Comparison of ENCODE assay signal across 8 mouse cellular contexts in the genomic region with DNA sequence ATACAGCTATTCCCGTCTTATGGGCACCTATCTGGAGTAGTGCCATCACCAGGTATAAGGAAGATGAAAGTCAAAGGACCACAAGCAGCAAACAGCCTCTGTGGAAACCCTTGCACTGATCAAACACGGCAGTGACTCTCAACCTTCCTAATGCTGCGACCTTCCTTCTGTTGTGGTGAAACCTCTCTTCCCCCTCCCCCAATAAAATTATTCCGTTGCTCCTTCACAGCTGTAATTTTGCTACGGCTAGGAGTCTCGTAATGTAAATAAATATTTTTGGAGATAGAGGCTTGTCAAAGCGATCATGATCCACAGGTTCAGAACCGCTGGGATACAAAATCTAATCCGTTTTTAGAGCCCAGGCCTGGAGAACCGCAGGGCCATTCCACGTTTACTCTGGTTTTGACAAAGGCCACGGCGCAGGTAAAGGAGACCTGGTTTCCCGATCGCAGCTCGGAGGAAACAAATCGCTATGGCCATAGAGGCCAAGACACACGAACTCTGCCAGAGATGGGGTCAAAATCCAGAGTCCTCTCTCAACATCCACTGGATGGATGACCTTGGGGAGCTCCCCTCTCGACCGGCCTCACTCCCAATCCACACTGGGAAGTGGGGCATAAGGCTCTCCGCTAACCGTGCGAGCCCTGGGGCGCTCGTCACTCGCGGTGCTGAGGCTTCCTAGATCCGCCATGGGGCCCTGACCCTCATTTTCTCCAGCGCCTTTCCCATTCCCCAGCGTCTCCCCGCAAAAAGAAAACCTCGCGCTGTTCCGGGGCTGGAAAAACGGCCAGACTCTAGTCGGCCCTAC. TPM values are rescaled to one million over a fixed set of nuclear protein-coding genes. Genes with fewer than 3 reads are reported as not detected.
DNase-seq lines count a peak whose midpoint lies in the region; ATAC-seq and TF ChIP-seq lines count a peak whose summit lies in the region.

No protein-coding gene starts in this region.

- peak overlapping the region; percentile 99 for H3K9ac ChIP-seq in heart, embryonic 13.5 days
- H3K9ac ChIP-seq in forebrain, embryonic 15.5 days (replicated peaks): peak overlapping the region; percentile 93
- H3K9ac ChIP-seq in midbrain, postnatal 0 days (replicated peaks; ENCODE audit: low read length, poor library complexity, severe bottlenecking): peak overlapping the region; percentile 97

- TF ChIP-seq CTCF in Patski (IDR thresholded peaks at IDR 0.05): no peak
- TF ChIP-seq CTCF in midbrain, postnatal 0 days (IDR thresholded peaks at IDR 0.05): no peak

- H3K4me1 ChIP-seq in heart, embryonic 13.5 days: peaks cover 30% of the 10 kb centered on the region
- peaks cover 30% of the 10 kb centered on the region for H3K4me1 ChIP-seq in forebrain, embryonic 15.5 days
- H3K4me1 ChIP-seq in limb, embryonic 10.5 days: peaks cover 12% of the 10 kb centered on the region
- H3K4me1 ChIP-seq in midbrain, postnatal 0 days (ENCODE audit: insufficient read depth, low read length): peaks cover 8% of the 10 kb centered on the region

- H3K4me2 ChIP-seq in heart, embryonic 13.5 days: peak overlapping the region; percentile 69
- peak overlapping the region; percentile 77 for H3K4me2 ChIP-seq in forebrain, embryonic 15.5 days (replicated peaks)
- H3K4me2 ChIP-seq in midbrain, postnatal 0 days (ENCODE audit: low read depth, low read length, poor library complexity, severe bottlenecking): peak overlapping the region; percentile 84

- no peak for ATAC-seq in heart, embryonic 13.5 days (ENCODE audit: extremely low read depth, insufficient number of reproducible peaks, low FRiP score, low TSS enrichment)
- peak; percentile 51 for ATAC-seq in Patski
- peak; percentile 73 for ATAC-seq in forebrain, embryonic 15.5 days (replicated peaks)
- ATAC-seq in midbrain, postnatal 0 days (ENCODE audit: low FRiP score): peak; percentile 62

- H3K9me3 ChIP-seq in heart, embryonic 13.5 days: no peaks in the 10 kb centered on the region
- no peaks in the 10 kb centered on the region for H3K9me3 ChIP-seq in forebrain, embryonic 15.5 days
- no peaks in the 10 kb centered on the region for H3K9me3 ChIP-seq in limb, embryonic 10.5 days (replicated peaks)
- H3K9me3 ChIP-seq in midbrain, postnatal 0 days (ENCODE audit: low read length): no peaks in the 10 kb centered on the region

- in situ Hi-C loops in Patski (cut with MboI; ENCODE audit: low pct_unique_long_range_greater_than_20kb): no loop called here

- H3K36me3 ChIP-seq in heart, embryonic 13.5 days: peaks cover 58% of the 10 kb centered on the region
- H3K36me3 ChIP-seq in forebrain, embryonic 15.5 days: peaks cover 29% of the 10 kb centered on the region
- H3K36me3 ChIP-seq in limb, embryonic 10.5 days: peaks cover 58% of the 10 kb centered on the region
- peaks cover 16% of the 10 kb centered on the region for H3K36me3 ChIP-seq in midbrain, postnatal 0 days (ENCODE audit: insufficient read depth, low read length)

- no peaks in the 10 kb centered on the region for H3K27me3 ChIP-seq in heart, embryonic 13.5 days (replicated peaks)
- H3K27me3 ChIP-seq in Patski: no peaks in the 10 kb centered on the region
- H3K27me3 ChIP-seq in forebrain, embryonic 15.5 days: no peaks in the 10 kb centered on the region
- no peaks in the 10 kb centered on the region for H3K27me3 ChIP-seq in limb, embryonic 10.5 days (ENCODE audit: low read depth, poor library complexity, severe bottlenecking)
- no peaks in the 10 kb centered on the region for H3K27me3 ChIP-seq in midbrain, postnatal 0 days (ENCODE audit: insufficient read depth, low read length)

- DNase-seq in heart, postnatal 25 days (ENCODE audit: low spot score): no peak
- peak; percentile 58 for DNase-seq in CD4-positive helper T cell, adult 2 months (ENCODE audit: low read depth, low spot score)
- DNase-seq in Patski (ENCODE audit: low read depth, low spot score): no peak
- no peak for DNase-seq in limb, embryonic 10.5 days (ENCODE audit: low spot score)
- peak; percentile 1 for DNase-seq in midbrain, postnatal 0 days (ENCODE audit: low spot score)
- no peak for DNase-seq in right cerebral cortex, postnatal 10 days (ENCODE audit: low spot score in 2 of 2)

- POLR2A ChIA-PET in Patski (lab: Charles Lee): interaction anchor here (0.9 to 2.1 kb wide), 4 partner anchors 10 to 22 kb away, joined by 3 to 9 read pairs (median 4); a partner anchor contains a TSS

- 1% methylated on average over 36 of the region's 36 CpGs for WGBS in heart, embryonic 13.5 days
- WGBS in forebrain, embryonic 15.5 days: 4% methylated on average over 36 of the region's 36 CpGs
- 3% methylated on average over 36 of the region's 36 CpGs for WGBS in limb, embryonic 10.5 days
- WGBS in midbrain, postnatal 0 days: 2% methylated on average over 36 of the region's 36 CpGs

- intact Hi-C loops in heart, postnatal 25 days (cut with DNase I): loop anchor here (2.0 kb wide), 1 partner anchor 21 kb away; no protein-coding TSS in a partner anchor

- peak overlapping the region; percentile 90 for H3K4me3 ChIP-seq in heart, embryonic 13.5 days
- H3K4me3 ChIP-seq in forebrain, embryonic 15.5 days: peak overlapping the region; percentile 71
- peak overlapping the region; percentile 93 for H3K4me3 ChIP-seq in limb, embryonic 10.5 days
- H3K4me3 ChIP-seq in midbrain, postnatal 0 days (ENCODE audit: low read depth, low read length): peak overlapping the region; percentile 86

- H3K27ac ChIP-seq in heart, embryonic 13.5 days (replicated peaks): peak overlapping the region; percentile 94
- H3K27ac ChIP-seq in forebrain, embryonic 15.5 days (replicated peaks): peak overlapping the region; percentile 84
- H3K27ac ChIP-seq in limb, embryonic 10.5 days: peak overlapping the region; percentile 92
- H3K27ac ChIP-seq in midbrain, postnatal 0 days (ENCODE audit: low read depth, low read length): peak overlapping the region; percentile 93

- CTCF ChIA-PET in Patski (lab: Charles Lee): interaction anchor here (1.0 to 1.7 kb wide), 4 partner anchors 10 to 25 kb away, joined by 3 to 7 read pairs (median 6); no protein-coding TSS in a partner anchor

RNA-seq across cellular contexts. Expression of a gene that starts 0.5 kb away (rescaled TPM):
- 2,381 and 2,562 TPM in 2 replicates for polyA plus RNA-seq in heart, embryonic 13.5 days (2015; fragmentation: Nextera tagmentation; extraction: Ambion mirVana)
- 1,000 to 10,000 TPM; 2,458 to 2,607 TPM for total RNA-seq in heart, postnatal 25 days (2021)
- polyA plus RNA-seq in Patski (2021): 714 TPM
- polyA plus RNA-seq in forebrain, embryonic 15.5 days (2015; fragmentation: Nextera tagmentation; extraction: Ambion mirVana): 1,420 and 1,492 TPM in 2 replicates
- 1,161 and 1,186 TPM in 2 replicates for polyA plus RNA-seq in limb, embryonic 10.5 days (2016; fragmentation: Nextera tagmentation; extraction: Ambion mirVana)
- 620 and 786 TPM in 2 replicates for total RNA-seq in midbrain, postnatal 0 days (2014; rRNA removed)
- polyA plus RNA-seq in midbrain, postnatal 0 days (2015; fragmentation: Nextera tagmentation; extraction: Ambion mirVana): 1,971 and 2,037 TPM in 2 replicates

RNA-seq across cellular contexts. Expression of a gene that starts 0.6 kb away (rescaled TPM):
- 5.3 and 5.4 TPM in 2 replicates for polyA plus RNA-seq in heart, embryonic 13.5 days (2015; fragmentation: Nextera tagmentation; extraction: Ambion mirVana)
- 10 to 100 TPM; 10.5 to 11.0 TPM for total RNA-seq in heart, postnatal 25 days (2021)
- 29.3 TPM for polyA plus RNA-seq in Patski (2021)
- 7.3 and 8.6 TPM in 2 replicates for polyA plus RNA-seq in forebrain, embryonic 15.5 days (2015; fragmentation: Nextera tagmentation; extraction: Ambion mirVana)
- polyA plus RNA-seq in limb, embryonic 10.5 days (2016; fragmentation: Nextera tagmentation; extraction: Ambion mirVana): 13.8 and 14.5 TPM in 2 replicates
- total RNA-seq in midbrain, postnatal 0 days (2014; rRNA removed): 10.9 and 11.0 TPM in 2 replicates
- polyA plus RNA-seq in midbrain, postnatal 0 days (2015; fragmentation: Nextera tagmentation; extraction: Ambion mirVana): 3.4 and 3.8 TPM in 2 replicates

RNA-seq across cellular contexts. Expression of a gene that starts 22.4 kb away (rescaled TPM):
- polyA plus RNA-seq in heart, embryonic 13.5 days (2015; fragmentation: Nextera tagmentation; extraction: Ambion mirVana): 3.3 TPM in 2 replicates
- 1 to 10 TPM; 2.7 to 3.5 TPM for total RNA-seq in heart, postnatal 25 days (2021)
- 4.1 TPM for polyA plus RNA-seq in Patski (2021)
- 6.9 and 7.8 TPM in 2 replicates for polyA plus RNA-seq in forebrain, embryonic 15.5 days (2015; fragmentation: Nextera tagmentation; extraction: Ambion mirVana)
- polyA plus RNA-seq in limb, embryonic 10.5 days (2016; fragmentation: Nextera tagmentation; extraction: Ambion mirVana): 8.6 and 8.7 TPM in 2 replicates
- 8.6 and 10.8 TPM in 2 replicates for total RNA-seq in midbrain, postnatal 0 days (2014; rRNA removed)
- 2.9 and 3.0 TPM in 2 replicates for polyA plus RNA-seq in midbrain, postnatal 0 days (2015; fragmentation: Nextera tagmentation; extraction: Ambion mirVana)

RNA-seq across cellular contexts. Expression of a gene that starts 39.2 kb away (rescaled TPM):
- 10.2 and 10.3 TPM in 2 replicates for polyA plus RNA-seq in heart, embryonic 13.5 days (2015; fragmentation: Nextera tagmentation; extraction: Ambion mirVana)
- total RNA-seq in heart, postnatal 25 days (2021): 1 to 10 TPM; 2.8 to 3.2 TPM
- polyA plus RNA-seq in Patski (2021): 24.9 TPM
- polyA plus RNA-seq in forebrain, embryonic 15.5 days (2015; fragmentation: Nextera tagmentation; extraction: Ambion mirVana): 27.4 and 29.8 TPM in 2 replicates
- 35.3 and 38.2 TPM in 2 replicates for polyA plus RNA-seq in limb, embryonic 10.5 days (2016; fragmentation: Nextera tagmentation; extraction: Ambion mirVana)
- total RNA-seq in midbrain, postnatal 0 days (2014; rRNA removed): 26.3 and 29.2 TPM in 2 replicates
- 21.8 and 23.6 TPM in 2 replicates for polyA plus RNA-seq in midbrain, postnatal 0 days (2015; fragmentation: Nextera tagmentation; extraction: Ambion mirVana)

RNA-seq across cellular contexts. Expression of a gene that starts 48.2 kb away (rescaled TPM):
- polyA plus RNA-seq in heart, embryonic 13.5 days (2015; fragmentation: Nextera tagmentation; extraction: Ambion mirVana): 5.2 and 6.0 TPM in 2 replicates
- total RNA-seq in heart, postnatal 25 days (2021): 1 to 10 TPM; 3.4 to 3.9 TPM
- 0.05 TPM for polyA plus RNA-seq in Patski (2021)
- polyA plus RNA-seq in forebrain, embryonic 15.5 days (2015; fragmentation: Nextera tagmentation; extraction: Ambion mirVana): 1.0 and 1.2 TPM in 2 replicates
- polyA plus RNA-seq in limb, embryonic 10.5 days (2016; fragmentation: Nextera tagmentation; extraction: Ambion mirVana): 2.8 and 3.7 TPM in 2 replicates
- total RNA-seq in midbrain, postnatal 0 days (2014; rRNA removed): 0.77 and 0.80 TPM in 2 replicates
- 0.80 and 1.0 TPM in 2 replicates for polyA plus RNA-seq in midbrain, postnatal 0 days (2015; fragmentation: Nextera tagmentation; extraction: Ambion mirVana)

Comparison
In these comparisons a context has a peak if more than half of its experiments do, and no peak if none do; other contexts are left out.
1. DNase-seq: peak in CD4-positive helper T cell, adult 2 months (single experiment) and midbrain, postnatal 0 days (single experiment); none in heart, postnatal 25 days (single experiment), Patski (single experiment), limb, embryonic 10.5 days (single experiment) and right cerebral cortex, postnatal 10 days (0 of 2).
2. Peak in every context shown above with its lines, with median percentiles within 50 percentile points of each other: H3K27ac ChIP-seq, H3K4me2 ChIP-seq, H3K4me3 ChIP-seq and H3K9ac ChIP-seq.